Mouse (Mus musculus) liver, embryonic 11.5 days (tissue): ENCODE results near the gene Ugdh. TPM values are rescaled to one million over a fixed set of nuclear protein-coding genes. Genes with fewer than 3 reads are reported as not detected.
A peak's percentile ranks its signal among the peaks of the same experiment; 100 is the strongest.
"Not testable (repeated sequence)": the region's sequence is repeated elsewhere in the genome, so short reads cannot be mapped to it uniquely, and the experiment has no call there.

Experiments
- ATAC-seq: fragments of 200-750 bp; cut with Nextera tagmentation; replicated peaks from 2 replicates; pipeline ENCODE4 v1.8.0; 2017; ENCODE audit warnings: moderate number of reproducible peaks, mild to moderate bottlenecking, moderate TSS enrichment, moderate library complexity; ENCODE audit not compliant: low FRiP score
- DNase-seq: peaks from one replicate; pipeline ENCODE4 v3.0.0-alpha.2; 2017; ENCODE audit warnings: low spot score
- H3K27ac ChIP-seq: fragments of 300-500 bp; sonication (generic); 2 replicates; pipeline ENCODE4 v1.5.1; 2014; ENCODE audit warnings: mild to moderate bottlenecking, low read depth, low read length, control low read depth
- H3K27me3 ChIP-seq: fragments of 300-500 bp; sonication (generic); replicated peaks from 2 replicates; pipeline ENCODE4 v1.6.1; 2014; ENCODE audit warnings: low read length, mixed read lengths; ENCODE audit not compliant: control insufficient read depth, insufficient read depth
- H3K36me3 ChIP-seq: fragments of 300-500 bp; sonication (generic); 2 replicates; pipeline ENCODE4 v1.6.1; 2014; ENCODE audit warnings: mild to moderate bottlenecking, low read length, moderate library complexity, mixed read lengths; ENCODE audit not compliant: control insufficient read depth, insufficient read depth
- H3K4me1 ChIP-seq: fragments of 300-500 bp; sonication (generic); replicated peaks from 2 replicates; pipeline ENCODE4 v1.6.1; 2014; ENCODE audit warnings: low read length, mixed read lengths; ENCODE audit not compliant: control insufficient read depth, insufficient read depth
- H3K4me2 ChIP-seq: fragments of 300-500 bp; sonication (generic); 2 replicates; pipeline ENCODE4 v1.6.1; 2014; ENCODE audit warnings: mild to moderate bottlenecking, control low read depth, moderate library complexity
- H3K4me3 ChIP-seq: fragments of 300-500 bp; sonication (generic); 2 replicates; pipeline ENCODE4 v1.5.1; 2014; ENCODE audit warnings: low read depth, low read length, control low read depth
- H3K9ac ChIP-seq: fragments of 300-500 bp; sonication (generic); 2 replicates; pipeline ENCODE4 v1.6.1; 2014; ENCODE audit warnings: low read depth, low read length, control low read depth
- H3K9me3 ChIP-seq: fragments of 300-500 bp; sonication (generic); 2 replicates; pipeline ENCODE4 v1.6.1; 2016; ENCODE audit warnings: low read length, inconsistent platforms, mixed read lengths; ENCODE audit not compliant: control insufficient read depth
- WGBS: fragments of 180-500 bp; shearing (Covaris S2); extraction: QIAGEN DNeasy Blood & Tissue Kit; methylation state at CpG from one replicate; pipeline ENCODE4 v1.1.7; 2014; 5-methylcytosine and 5-hydroxymethylcytosine counted together
- polyA plus RNA-seq: library from polyadenylated mRNA; unstranded; fragments of >200 nt; fragmentation: Nextera tagmentation; extraction: Ambion mirVana; gene quantifications from 2 replicates; pipeline ENCODE4 v1.2.1, GENCODE M21; 2014

The Ugdh gene
- 48.2 and 49.3 TPM in 2 replicates for polyA plus RNA-seq

- 2% methylated on average over 51 of the region's 51 CpGs for WGBS
- H3K27me3 ChIP-seq: no peaks in the 10 kb centered on the region
- peak within 1 kb of the TSS; percentile 84 for H3K4me3 ChIP-seq
- no peaks in the 10 kb centered on the region for H3K9me3 ChIP-seq
- H3K4me1 ChIP-seq: peaks cover 5% of the 10 kb centered on the region; the same call in 1 of the 2 replicates
- H3K9ac ChIP-seq: peak within 1 kb of the TSS; percentile 83
- H3K4me2 ChIP-seq: peak within 1 kb of the TSS; percentile 91
- DNase-seq (peak; percentile 96), ATAC-seq (peak; percentile 99)
- no peaks in the 10 kb centered on the region for H3K36me3 ChIP-seq
- peak within 1 kb of the TSS; percentile 80 for H3K27ac ChIP-seq
These were observed at the start of gene Ugdh for GRCm38 (mm10) chr5:65435806-65436561. Gene Ugdh, minus strand, starts transcription at chr5:65435949.

- no peak for ATAC-seq
- Histone ChIP-seq H3K4me1 (peaks cover 17% of the 10 kb centered on the region), H3K4me2 (no peak overlapping the region), H3K4me3 (no peak overlapping the region), H3K36me3 (no peaks in the 10 kb centered on the region), H3K9ac (no peak overlapping the region), H3K27me3 (no peaks in the 10 kb centered on the region), H3K9me3 (no peaks in the 10 kb centered on the region), H3K27ac (no peak overlapping the region)
- WGBS: 83% methylated on average over 4 of the region's 4 CpGs
- DNase-seq: no peak
These were observed 47.2 kb upstream of the Ugdh start for GRCm38 (mm10) chr5:65482996-65483395.

- no peaks in the 10 kb centered on the region for H3K9me3 ChIP-seq
- 35% methylated on average over 4 of the region's 4 CpGs for WGBS
- no peak overlapping the region for H3K9ac ChIP-seq
- no peaks in the 10 kb centered on the region for H3K27me3 ChIP-seq
- DNase-seq: no peak
- peak overlapping the region; percentile 9; the same call in 1 of the 2 replicates for H3K4me2 ChIP-seq
- ATAC-seq: peak; percentile 46
- H3K4me3 ChIP-seq: no peak overlapping the region
- peaks cover 22% of the 10 kb centered on the region for H3K4me1 ChIP-seq
- no peaks in the 10 kb centered on the region for H3K36me3 ChIP-seq
- H3K27ac ChIP-seq: peak overlapping the region; percentile 32; the same call in 1 of the 2 replicates
These were observed 44.8 kb upstream of the Ugdh start for GRCm38 (mm10) chr5:65480511-65480910.

- Histone ChIP-seq H3K4me2 (peak overlapping the region; percentile 9; the same call in 1 of the 2 replicates), H3K36me3 (no peaks in the 10 kb centered on the region), H3K9me3 (no peaks in the 10 kb centered on the region), H3K27ac (peak overlapping the region; percentile 32; the same call in 1 of the 2 replicates), H3K4me3 (no peak overlapping the region), H3K27me3 (no peaks in the 10 kb centered on the region), H3K9ac (no peak overlapping the region), H3K4me1 (peaks cover 22% of the 10 kb centered on the region)
- ATAC-seq (no peak), DNase-seq (no peak)
- 85% methylated on average over 9 of the region's 9 CpGs for WGBS
These were observed 44.1 kb upstream of the Ugdh start for GRCm38 (mm10) chr5:65479681-65480445.

- no peak for DNase-seq
- peaks cover 16% of the 10 kb centered on the region for H3K4me1 ChIP-seq
These were observed 42.5 kb upstream of the Ugdh start for GRCm38 (mm10) chr5:65478224-65478623.

GRCm38 (mm10) chr5:65476739-65477138 lies 41.0 kb upstream of the Ugdh start:
- H3K9ac ChIP-seq, H3K27ac ChIP-seq, DNase-seq, H3K27me3 ChIP-seq, H3K4me3 ChIP-seq, H3K9me3 ChIP-seq, H3K4me2 ChIP-seq, H3K36me3 ChIP-seq: not testable (repeated sequence)
- H3K4me1 ChIP-seq: peaks cover 16% of the 10 kb centered on the region
- ATAC-seq: peak; percentile 87
- 63% methylated on average over 4 of the region's 4 CpGs for WGBS

More at GRCm38 (mm10) chr5:65478224-65478623, 42.5 kb upstream of the Ugdh start:
- no peak overlapping the region for H3K4me3 ChIP-seq
- ATAC-seq: no peak
- no peaks in the 10 kb centered on the region for H3K27me3 ChIP-seq
- no peak overlapping the region for H3K9ac ChIP-seq
- no peaks in the 10 kb centered on the region for H3K9me3 ChIP-seq
- H3K27ac ChIP-seq: no peak overlapping the region
- H3K36me3 ChIP-seq: no peaks in the 10 kb centered on the region
- 69% methylated on average over 4 of the region's 4 CpGs for WGBS
- H3K4me2 ChIP-seq: no peak overlapping the region

- peaks cover 14% of the 10 kb centered on the region for H3K4me1 ChIP-seq
- no peak overlapping the region for H3K4me2 ChIP-seq
- H3K4me3 ChIP-seq: no peak overlapping the region
- no peak overlapping the region for H3K9ac ChIP-seq
- no peak for ATAC-seq
- H3K36me3 ChIP-seq: no peaks in the 10 kb centered on the region
- H3K27me3 ChIP-seq: no peaks in the 10 kb centered on the region
- H3K27ac ChIP-seq: 0 out of 2 replicates have a peak overlapping the region, but pooled peaks have one; percentile 22
- no peak for DNase-seq
- H3K9me3 ChIP-seq: no peaks in the 10 kb centered on the region
- WGBS: 55% methylated on average over 2 of the region's 2 CpGs
These were observed 40.1 kb upstream of the Ugdh start for GRCm38 (mm10) chr5:65475806-65476205.

GRCm38 (mm10) chr5:65469766-65470165 lies 34.0 kb upstream of the Ugdh start:
- H3K4me3 ChIP-seq: no peak overlapping the region
- no peaks in the 10 kb centered on the region for H3K9me3 ChIP-seq
- WGBS: 88% methylated on average over 6 of the region's 6 CpGs
- no peak for ATAC-seq
- no peak overlapping the region for H3K27ac ChIP-seq
- no peak overlapping the region for H3K4me2 ChIP-seq
- no peak overlapping the region for H3K9ac ChIP-seq
- H3K27me3 ChIP-seq: no peaks in the 10 kb centered on the region
- no peaks in the 10 kb centered on the region for H3K36me3 ChIP-seq
- DNase-seq: no peak
- H3K4me1 ChIP-seq: no peaks in the 10 kb centered on the region
